Mouse (Mus musculus) gastrocnemius, postnatal 36 days (tissue): Measurements from ENCODE around the gene Ddi2. TPM values are rescaled to one million over a fixed set of nuclear protein-coding genes. Genes with fewer than 3 reads are reported as not detected.

Experiments used
- DNase-seq, 2 experiments: peaks; one replicate each; pipeline ENCODE4 v3.0.0; 2022
- intact Hi-C: fragments of 180-260 bp; cut with DNase I; formaldehyde crosslinking; loops from one replicate; pipeline ENCODE4 v1.15.1; 2025
- total RNA-seq, 2 experiments: library from RNA; stranded (reverse); gene quantifications; 2 replicates each; pipeline ENCODE4 v1.2.3; 2021

Gene Ddi2
- total RNA-seq, 2 experiments from 2014 or later, result 38.7 to 50.5 TPM

DNA sequence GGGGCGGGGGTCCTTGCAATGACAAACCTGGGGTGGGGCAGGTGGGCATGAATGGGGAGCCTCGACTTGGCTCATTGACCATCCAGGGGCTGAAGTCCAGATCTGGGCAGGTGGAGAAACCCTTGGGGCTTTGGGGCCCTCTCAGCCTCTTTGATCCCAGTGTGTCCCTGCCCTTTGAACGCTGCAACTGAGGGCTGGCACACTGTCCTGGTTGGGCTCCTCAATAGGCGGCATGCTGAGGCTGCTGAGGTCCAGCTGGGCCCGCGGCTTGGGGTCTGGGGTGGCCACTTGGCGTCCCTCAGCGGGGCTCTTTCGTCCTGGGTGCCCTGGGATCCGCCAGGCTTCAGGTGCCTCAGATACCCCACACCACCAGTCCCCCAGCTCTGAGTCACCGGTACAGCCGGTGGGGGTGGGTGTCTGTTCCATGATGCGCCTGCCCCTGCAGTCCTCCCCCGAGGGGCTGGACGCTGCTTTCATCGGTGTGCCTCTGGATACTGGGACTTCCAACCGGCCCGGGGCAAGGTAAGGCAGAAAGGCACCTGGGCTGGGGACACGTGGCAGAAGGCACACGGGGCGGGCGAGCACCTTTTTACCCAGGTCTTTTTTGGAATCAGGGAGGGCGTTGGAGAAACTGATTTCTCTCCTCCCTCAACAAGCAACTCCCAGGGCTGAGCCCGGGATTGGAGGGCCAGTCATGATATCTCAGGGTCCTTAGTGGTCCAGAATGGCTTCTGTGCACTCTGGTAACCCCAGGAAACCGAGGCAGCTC is 23.5 kb upstream of the Ddi2 start, which contains the start of gene Agmat:
Gene Agmat (plus strand): TSS at position 95 of the 769 bp plus-strand sequence.
- intact Hi-C loops, result no loop called here
- no peak for DNase-seq

DNA sequence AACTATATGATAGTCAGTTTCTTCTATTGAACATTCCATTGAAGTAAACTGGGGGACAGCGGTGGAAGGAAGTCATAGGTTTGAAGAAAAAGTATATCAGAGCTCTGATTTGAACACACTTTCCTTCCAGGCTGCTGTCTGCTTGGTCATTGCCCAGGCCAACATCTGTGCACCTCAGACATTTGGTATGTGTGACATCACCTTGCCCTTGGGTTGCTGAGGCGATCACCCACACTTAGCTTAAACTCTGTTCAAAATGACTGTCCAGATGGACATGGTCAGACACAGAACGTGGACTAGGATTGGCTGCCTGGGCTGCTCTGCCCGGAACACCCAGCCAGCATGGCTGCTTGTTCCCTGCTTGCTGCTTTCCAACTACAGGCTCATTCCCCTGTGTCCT is 19.2 kb upstream of the Ddi2 start:
- DNase-seq, result no peak
- intact Hi-C loops, result no loop called here

DNA sequence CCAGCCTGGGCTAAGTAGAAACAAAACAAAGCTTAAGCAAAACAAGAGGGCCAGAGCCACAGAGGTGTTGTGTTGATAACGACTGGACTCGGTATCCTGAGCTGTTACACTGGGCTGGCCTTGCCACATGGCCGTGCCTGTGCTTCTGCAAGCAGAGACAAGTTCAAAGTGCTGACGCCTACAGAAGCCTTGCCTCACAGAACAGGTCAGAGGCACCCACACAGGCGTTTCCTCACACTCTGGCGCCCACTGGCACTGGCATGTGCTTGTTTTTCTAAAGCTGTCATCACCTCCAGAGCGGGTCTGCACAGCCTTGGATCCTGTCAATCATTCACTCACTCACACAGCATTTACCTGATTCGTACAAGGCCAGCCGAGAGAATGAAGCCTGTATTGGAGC is 18.6 kb upstream of the Ddi2 start:
- DNase-seq, result no peak
- intact Hi-C loops, result no loop called here

DNA sequence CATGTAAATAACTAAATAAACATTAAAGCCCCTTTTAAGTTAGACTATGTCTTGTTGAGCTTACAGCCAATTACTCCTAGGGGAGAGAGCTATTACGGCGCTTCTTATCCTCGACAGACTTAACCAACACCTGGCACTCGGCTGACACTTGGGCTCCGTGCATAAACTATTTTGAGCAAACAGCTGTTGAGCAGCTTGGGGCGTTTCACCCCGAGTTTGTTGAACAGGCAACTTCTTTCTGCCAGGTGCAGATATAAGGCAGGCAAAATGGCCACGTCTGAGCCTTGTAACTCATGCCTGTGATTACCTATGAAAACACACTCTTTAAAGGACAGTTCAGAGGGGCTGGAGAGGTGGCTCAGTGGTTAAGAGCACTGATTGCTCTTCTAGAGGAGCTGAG is 14.8 kb upstream of the Ddi2 start:
- DNase-seq, result no peak
- intact Hi-C loops, result no loop called here

DNA sequence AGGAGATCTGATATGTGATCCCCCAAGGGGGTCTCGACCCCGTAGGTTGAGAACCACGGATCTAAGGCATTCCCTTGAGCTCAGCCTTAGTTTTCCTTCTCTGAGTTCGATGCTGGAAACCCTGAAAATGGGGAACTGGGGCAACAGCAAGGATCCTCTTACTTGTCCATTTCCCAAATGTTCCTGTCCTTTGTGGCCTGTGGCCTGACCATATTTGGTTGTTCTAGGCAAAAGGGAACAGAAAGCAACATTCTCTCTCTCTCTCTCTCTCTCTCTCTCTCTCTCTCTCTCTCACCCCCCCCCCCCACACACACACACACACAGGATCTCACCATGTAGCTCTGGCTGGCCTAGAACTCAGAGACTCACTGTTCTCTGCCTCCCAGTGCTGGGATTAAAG is 13.6 kb upstream of the Ddi2 start:
- no peak for DNase-seq
- intact Hi-C loops, result no loop called here

DNA sequence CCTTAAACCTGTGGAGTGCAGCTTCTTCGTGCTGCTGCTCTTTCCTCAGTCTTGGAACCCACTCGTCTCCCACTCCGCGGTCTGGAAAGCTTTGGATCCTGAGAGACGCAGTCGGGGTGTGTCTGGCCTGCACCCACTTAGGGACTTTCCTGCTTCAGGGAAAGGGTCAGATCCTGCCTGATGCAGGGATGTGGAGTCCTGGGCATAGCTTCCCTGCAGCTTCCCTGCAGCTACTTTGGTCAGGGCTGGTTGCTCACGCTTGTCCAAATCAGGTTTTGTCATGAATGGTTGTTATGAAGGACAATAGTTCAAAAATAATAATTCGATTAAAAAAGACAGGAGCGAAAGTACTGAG is 12.0 kb upstream of the Ddi2 start:
- no peak for DNase-seq
- intact Hi-C loops, result no loop called here

DNA sequence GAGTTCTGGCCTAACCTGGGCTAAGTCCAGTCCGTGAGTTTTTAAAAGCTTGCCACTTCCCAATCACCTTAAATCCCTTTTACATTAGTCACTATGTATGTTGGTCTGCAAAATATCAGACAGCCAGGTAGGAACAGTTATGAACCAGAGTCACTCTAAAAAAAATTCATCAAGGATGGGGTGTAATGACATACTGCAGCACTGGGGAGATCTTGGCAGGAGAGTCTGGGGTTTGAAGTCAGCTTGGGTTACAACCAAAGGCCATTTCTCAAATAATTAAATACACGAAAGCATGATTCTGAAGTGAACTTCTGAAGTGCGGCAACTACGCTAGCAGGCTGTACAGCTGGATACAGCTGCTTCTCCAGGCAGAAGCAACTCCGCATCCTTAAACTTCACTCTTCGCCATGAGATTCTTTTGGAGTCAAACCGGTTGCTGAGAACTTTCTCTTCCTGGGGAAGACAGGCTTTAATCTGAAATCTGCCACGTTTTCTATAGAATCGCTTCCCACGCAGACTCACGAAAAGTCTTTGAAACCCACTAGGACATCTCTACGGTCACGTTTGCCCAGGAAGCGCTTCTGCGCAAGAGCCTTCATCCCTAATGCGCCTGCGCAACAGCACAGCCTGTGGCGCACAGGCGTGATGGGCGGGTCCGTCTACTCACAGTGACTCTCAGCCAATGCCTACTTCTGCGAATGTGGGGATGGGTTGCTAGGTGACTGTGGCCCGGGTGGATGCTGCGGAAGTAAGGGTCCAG is 11.4 kb upstream of the Ddi2 start:
- peak; percentile 79 to 86 for DNase-seq
- intact Hi-C loops, result no loop called here

DNA sequence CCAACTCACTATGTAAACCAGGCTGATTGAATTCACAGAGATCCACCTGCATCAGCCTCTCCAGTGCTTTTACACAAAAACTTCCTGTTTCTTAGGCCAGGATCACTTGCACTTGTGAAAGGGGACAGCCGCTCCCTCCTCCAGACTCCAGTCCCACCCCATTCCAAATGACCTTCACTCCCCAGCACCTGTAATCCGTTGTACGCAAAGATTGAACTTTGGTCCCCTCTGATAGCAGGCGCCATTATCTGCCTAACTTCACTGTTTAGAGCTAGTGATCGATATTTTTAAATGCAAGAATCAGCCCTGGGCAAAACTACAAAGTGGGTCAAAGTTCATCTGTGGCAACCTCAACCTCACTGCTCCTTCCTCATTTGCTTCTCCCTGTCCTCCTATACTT is 8.5 kb upstream of the Ddi2 start:
- intact Hi-C loops, result no loop called here
- no peak for DNase-seq

DNA sequence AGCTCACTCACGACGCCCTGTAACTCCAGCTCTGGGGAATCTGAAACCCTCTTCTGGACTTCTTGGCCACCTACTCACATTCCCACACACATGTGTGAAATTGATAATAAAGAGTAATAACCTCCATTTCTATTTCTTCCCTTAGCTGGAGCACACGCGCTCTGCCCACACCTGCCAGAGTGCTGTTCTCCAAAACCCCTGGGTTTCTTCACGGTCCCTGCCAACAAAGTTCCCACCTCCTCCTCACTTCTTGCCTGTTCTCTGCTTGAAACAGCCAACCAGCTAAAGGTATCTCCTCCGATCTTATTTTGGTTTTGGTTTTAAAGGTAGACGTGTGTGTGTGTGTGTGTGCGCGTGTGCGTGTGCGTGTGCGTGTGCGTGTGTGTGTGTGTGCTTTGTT is 7.2 kb upstream of the Ddi2 start:
- intact Hi-C loops, result no loop called here
- DNase-seq, result no peak

DNA sequence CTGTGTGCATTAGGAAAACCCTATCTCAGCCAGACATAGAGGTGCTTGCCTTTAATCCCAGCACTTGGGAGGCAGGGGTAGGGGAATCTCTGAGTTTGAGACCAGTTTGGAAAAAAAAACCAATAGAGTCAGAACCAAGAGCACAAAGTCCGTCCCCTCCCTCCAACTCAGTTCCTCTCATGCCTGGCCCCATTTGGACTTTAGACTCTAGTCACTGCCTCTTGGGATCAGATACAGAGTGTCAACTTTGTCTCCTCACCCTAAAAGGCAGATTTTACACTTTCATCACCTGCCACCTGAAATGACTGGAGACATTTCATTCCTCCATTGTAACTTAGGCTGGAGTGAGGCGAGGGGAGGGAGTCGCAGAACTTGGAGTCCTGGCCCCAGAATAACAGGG is 6.0 kb upstream of the Ddi2 start:
- intact Hi-C loops, result no loop called here
- no peak for DNase-seq

DNA sequence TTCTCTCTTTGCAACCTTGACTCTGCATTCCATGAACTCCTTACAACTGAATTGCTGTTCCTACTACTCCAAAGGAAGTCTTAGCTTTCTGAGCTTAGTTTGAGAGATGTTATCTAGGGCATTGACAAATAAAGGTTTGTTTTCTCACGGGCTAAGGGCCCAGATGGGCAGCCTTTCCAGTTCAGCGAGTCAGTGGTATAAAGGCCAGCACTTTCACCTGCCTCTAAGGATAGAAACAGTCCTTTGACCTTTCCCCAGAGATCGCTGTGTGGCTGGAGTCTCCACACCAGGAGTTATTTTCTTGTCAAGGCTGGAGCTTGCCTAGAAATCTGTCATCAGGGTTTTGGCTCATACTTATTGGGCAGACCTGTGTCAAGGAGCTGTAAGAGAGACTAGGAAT is 2.5 kb upstream of the Ddi2 start:
- intact Hi-C loops, result no loop called here
- no peak for DNase-seq

DNA sequence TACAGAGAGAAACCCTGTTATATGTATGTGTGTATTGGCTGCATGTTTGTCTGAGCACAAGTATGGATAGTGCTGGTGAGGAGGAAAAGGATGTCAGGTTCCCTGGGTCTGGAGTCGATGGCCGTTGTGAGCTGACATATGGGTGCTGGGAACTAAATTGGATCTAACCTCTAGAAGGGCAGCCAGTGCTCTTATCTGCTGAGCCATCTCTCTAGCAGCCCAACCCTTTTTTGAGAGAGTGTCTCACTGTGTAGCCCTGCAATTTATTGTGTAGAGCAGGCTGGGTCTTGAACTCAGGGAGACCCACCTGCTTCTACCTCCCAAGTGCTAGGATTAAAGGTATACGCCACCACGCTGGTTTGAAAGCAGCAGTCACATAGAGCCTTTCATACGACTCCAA is 2.1 kb upstream of the Ddi2 start:
- DNase-seq, result no peak
- intact Hi-C loops, result no loop called here

DNA sequence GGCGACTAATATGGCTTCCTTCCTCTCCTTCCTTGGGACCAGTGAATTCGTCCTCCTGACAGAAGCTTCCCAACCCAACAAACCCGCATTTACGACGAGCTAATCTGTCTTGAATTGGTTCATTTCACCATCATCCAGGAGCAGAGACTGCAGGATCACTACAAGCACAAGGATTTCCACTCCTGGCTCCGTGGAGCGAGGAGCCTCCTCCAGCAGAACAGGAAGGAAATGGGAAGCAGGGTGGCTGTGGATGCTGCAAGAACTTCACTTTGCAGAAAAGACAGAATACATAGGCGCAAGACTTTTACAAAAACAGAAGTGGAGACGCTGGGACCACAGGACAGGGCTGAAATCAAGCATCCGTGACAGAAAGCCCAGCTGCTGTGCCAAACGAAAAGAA is 1.4 kb upstream of the Ddi2 start:
- DNase-seq, result no peak
- intact Hi-C loops, result loop anchor here (5.0 kb wide), 1 partner anchor 68 kb away; the partner anchor contains the start of genes Casp9 and Dnajc16

DNA sequence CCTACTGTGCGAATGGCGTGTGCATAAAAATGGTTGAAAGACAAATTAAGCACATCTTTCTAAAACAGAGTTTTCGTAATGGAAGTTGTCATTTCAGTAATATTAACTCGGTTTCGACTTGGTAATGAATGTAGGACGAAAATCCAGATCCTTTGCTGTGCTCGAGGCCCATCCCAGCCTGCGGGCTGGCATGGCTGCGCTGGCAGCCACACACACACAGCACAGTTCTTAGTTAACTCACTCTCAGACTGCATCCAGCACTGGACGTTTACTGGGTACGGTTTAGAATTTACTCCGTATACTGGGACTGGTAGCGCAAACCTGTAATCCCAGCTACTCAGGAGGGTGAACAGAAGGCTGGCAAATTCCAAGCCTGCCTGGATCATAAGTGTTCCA is 452 bp upstream of the Ddi2 start:
- intact Hi-C loops, result loop anchor here (5.0 kb wide), 1 partner anchor 69 kb away; the partner anchor contains the start of genes Casp9 and Dnajc16

DNA sequence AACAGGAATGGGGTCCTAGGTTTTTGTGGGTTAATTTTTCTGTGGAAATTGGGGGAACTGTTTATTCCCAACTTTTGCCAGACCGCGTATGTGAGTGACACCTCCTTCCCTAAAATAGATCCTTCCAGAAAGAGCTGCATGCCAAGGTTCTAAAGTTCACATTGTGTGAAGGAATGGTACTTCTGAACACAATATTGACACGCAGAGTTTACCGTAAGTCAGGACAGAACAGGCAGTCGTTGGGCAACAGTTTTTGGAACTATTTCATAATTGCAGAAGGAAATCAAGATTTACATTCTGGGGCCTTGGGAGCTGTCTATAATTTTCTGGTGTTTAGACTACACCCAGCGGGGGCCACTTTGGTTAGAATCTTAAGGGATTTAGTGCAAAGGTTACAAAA is 1.3 kb downstream of the Ddi2 start:
- no peak for DNase-seq
- intact Hi-C loops, result loop anchor here (5.0 kb wide), 1 partner anchor 70 kb away; the partner anchor contains the start of genes Casp9 and Dnajc16

More for the DNA sequence above, 452 bp upstream of the Ddi2 start:
- no peak for DNase-seq

DNA sequence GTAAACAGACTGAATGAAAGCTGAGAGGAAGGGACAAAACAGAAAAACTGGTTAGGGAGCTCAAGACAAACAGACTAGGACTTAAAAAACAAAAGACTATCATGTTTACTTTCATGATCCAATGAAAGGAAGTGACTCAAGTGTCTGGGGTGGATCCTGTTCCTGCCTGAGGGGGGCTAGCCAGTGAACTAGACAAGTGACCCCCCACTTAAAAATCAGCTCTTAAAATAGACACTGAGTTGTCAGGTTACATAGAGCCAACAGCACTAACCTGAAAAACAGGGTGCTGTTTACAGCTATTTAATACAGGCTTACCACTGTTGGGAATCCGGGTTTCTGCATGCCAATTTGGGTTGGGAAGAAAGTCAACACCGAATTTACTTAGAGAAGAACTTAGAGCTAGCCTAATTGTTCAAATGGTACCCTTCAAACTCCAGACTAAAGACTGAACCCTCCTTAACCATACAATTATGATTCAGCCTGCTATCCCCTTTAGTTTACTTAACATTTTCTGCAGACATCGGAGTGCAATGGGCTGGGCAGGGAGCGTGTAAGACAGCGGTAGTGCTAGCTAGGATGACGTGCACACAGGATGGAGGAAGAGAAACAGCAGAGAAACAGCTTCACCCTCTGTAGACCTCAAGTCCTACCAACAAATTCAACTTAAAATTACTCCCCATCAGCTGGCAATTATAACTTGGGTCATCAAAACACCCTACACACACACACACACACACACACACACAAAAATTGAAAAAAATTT is 2.3 kb downstream of the Ddi2 start:
- intact Hi-C loops, result loop anchor here (5.0 kb wide), 1 partner anchor 71 kb away; the partner anchor contains the start of genes Casp9 and Dnajc16
- no peak for DNase-seq

DNA sequence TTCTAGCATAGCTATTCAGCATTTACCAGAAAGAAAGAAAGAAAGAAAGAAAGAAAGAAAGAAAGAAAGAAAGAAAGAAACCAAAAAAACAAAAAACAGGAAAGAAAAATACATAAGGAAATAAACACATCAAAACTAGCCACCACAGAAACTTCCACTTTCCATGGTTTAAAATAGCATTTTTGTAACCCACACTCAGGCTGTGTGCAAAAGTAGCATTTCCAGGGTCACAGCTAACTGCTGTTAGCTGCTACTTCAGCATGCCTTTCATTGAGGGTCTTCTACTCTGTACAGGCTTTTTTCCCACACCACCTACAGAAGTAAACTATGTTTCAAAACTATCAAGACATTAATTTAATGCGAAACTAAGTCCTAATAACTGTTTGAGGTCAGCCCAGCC is 3.9 kb downstream of the Ddi2 start:
- DNase-seq, result no peak
- intact Hi-C loops, result no loop called here

DNA sequence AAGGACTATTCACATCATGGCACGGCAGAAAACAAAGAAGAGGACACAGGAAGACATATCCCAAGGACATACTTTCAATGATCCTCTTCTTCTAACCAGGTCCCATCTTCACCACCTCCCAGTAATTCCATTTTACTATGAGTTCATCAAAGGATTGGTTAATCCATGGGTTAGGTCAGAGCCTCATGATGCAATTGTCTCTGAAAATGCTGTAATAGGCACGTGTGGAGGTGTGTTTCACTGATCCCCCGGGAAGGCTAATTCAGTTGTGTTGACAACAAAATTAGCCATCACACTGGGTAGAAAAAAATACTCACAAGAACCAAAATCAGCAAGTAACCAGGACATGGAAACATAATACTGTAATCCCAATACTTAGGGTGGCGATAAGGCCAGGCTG is 5.6 kb downstream of the Ddi2 start:
- DNase-seq, result no peak
- intact Hi-C loops, result no loop called here

DNA sequence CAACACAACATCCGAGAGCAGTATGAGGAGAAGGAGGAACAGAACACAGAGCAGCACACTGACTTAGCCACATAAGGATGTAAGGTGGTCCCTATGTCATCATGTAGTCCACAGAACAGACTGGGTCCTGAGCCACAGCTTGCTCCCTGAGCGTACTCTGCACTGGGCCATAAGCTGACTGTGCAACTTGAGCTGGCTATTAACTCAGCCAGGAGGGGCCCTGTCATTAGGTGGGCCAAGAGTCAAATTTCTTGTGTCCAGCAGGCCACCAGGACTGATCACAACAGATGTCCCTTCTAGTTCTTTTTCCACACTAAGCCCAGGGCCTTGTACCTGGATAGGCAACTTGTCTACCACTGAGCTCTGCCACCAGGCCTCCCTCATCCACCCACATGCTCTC is 8.2 kb downstream of the Ddi2 start:
- DNase-seq, result peak; percentile 23 to 24
- intact Hi-C loops, result no loop called here

DNA sequence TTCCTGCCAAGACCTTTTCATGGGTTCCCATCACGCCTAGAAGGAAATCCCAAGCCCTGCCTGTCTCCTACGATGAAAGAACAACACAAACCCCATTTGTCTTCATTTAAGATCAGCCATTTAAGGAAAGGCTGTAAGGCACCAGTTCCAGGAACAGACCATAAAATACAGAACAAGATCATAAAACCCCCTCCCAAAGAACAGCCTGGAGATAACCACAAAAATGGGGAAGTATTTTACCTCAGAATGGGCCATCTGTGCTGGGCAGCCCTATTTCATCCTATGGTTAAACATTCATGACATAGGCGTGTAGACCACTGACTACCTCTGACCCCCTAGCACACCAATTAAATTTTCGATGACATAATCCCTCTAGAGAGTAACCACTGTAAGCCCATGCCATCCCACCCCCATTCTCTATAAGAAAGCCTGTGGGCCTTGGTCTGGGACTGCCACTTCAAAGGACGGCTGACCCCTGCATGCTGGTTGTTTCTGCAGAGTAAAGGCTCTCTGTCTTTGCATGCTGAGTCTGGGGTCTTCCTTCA is 9.5 kb downstream of the Ddi2 start:
- intact Hi-C loops, result no loop called here
- no peak for DNase-seq

DNA sequence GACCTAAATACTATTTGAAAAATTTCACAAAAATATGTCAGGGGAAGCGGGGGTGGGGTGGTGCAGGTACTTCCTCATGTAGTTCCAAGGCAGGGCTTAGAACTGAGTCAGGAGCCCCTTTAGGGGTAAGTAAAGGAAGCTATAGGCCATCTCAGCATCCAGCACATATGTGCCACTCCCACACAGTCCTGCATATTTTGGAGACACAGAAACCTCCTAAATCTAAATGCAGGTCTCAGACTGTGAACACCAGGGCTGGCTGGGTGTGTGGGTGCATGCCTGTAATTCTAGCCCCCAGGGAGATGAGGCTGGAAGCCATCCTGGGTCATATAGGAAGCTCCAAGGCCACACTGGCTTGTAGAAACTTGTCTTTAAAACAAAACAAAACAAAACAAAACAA is 12.0 kb downstream of the Ddi2 start:
- DNase-seq, result no peak
- intact Hi-C loops, result no loop called here
